Mouse (Mus musculus): Measurements from ENCODE around the gene Adgb. TPM values are rescaled to one million over a fixed set of nuclear protein-coding genes. Genes with fewer than 3 reads are reported as not detected.

Gene Adgb
- total RNA-seq, 2 experiments from 2014 or later = 0.28 to 0.34 TPM

Other genes starting within 250 kb of the Adgb start
- gene Rab32, start 85.9 kb upstream of the Adgb start, total RNA-seq (2021) = 1 to 10 TPM; 1.5 to 1.7 TPM
- not detected for gene Gm10944, start 209.0 kb upstream of the Adgb start, total RNA-seq (2021)